Mouse (Mus musculus) heart, postnatal 0 days (tissue): ENCODE data around the gene Sp9.
A peak's percentile ranks its signal among the peaks of the same experiment; 100 is the strongest.

Source experiments
- CTCF ChIP-seq: IDR thresholded peaks from 2 replicates; pipeline ENCODE4 v1.5.1; 2016; ENCODE audit warnings: antibody characterized with exemption, control low read depth, low read depth
- EP300 ChIP-seq: IDR thresholded peaks from 2 replicates; pipeline ENCODE4 v1.6.1; 2016; ENCODE audit warnings: antibody characterized with exemption, low read depth

GRCm38 (mm10) chr2:73281707-73282106 is 10.0 kb downstream of the Sp9 start:
- TF ChIP-seq CTCF = peak; percentile 39
- no peak for TF ChIP-seq EP300
